Mouse (Mus musculus): ENCODE measurements around the gene Ube2q2.

GRCm38 (mm10) chr9:55216078-55216477 is 67.4 kb downstream of the Ube2q2 start:
- no peak for TF ChIP-seq POLR2A (IDR thresholded peaks at IDR 0.05; ENCODE audit: low read depth, low read length)
- no peak for TF ChIP-seq CTCF (IDR thresholded peaks at IDR 0.05; ENCODE audit: extremely low read depth, insufficient read length, insufficient replicate concordance, low read depth, low read length)
